Mouse (Mus musculus): ENCODE data around the gene Smyd4.

- TF ChIP-seq EP300 (IDR thresholded peaks at IDR 0.05; ENCODE audit: low read depth) (no peak), CTCF (IDR thresholded peaks at IDR 0.05; ENCODE audit: low read depth) (no peak)
Observed at GRCm38 (mm10) chr11:75424033-75424432, 75.8 kb downstream of the Smyd4 start.

All from heart, postnatal 0 days (tissue).